Mouse (Mus musculus) hematopoietic multipotent progenitor cell, adult 10-12 weeks (in vitro differentiated cells): ENCODE measurements around the gene Atp2b1. TPM values are rescaled to one million over a fixed set of nuclear protein-coding genes. Genes with fewer than 3 reads are reported as not detected.

Source experiments
- polyA plus RNA-seq: library from polyadenylated mRNA; stranded (reverse); fragments of >175 nt; gene quantifications from 2 replicates; pipeline ENCODE4 v1.2.3, GENCODE M21; 2012; ENCODE audit warnings: low replicate concordance

The Atp2b1 gene
- polyA plus RNA-seq = 16.9 and 30.8 TPM in 2 replicates

DNA sequence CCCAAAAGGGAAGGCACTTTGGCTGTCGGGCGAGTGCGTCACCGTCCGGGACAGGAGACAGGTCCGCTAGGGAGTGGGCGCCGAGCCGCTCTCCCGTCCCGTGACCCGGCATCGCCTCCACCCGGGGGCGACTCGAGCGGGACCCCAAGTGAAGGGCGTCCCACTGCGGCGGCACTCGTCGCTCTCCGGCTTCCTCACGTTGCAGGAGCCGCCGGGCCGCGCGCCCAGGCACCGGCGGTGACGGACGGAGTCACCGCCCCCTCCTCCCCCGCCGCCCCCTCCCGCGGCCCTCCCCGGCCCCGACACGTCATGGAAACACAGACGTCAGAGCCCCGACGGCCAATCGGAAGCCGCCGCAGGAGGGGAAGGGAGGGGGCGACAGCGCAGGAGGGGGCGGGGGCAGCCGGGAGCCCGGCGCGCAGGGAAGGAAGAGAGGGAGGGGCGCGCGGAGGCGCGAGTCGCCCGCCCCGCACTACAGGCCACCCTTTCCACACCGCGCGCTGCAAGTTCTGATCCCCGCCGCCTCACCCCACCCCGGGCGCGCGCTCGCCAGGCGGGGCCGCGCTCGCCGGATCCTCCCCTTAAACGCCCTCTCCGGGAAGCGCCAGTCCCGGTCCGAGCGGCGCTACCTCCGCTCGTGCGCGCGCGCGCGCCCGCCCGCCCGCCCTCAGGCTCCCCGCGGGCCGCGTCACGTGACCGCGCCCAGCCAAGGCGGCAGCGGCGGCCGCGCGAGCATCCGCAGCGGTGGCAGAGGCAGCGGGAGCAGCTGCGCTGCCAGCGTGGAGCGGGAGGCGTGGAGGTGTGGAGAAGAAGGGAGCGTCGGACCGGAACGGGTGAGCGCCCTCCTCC lies at the start of gene Atp2b1:
TSS of gene Atp2b1 (plus strand) at position 446 of the 849 bp plus-strand sequence.

Other genes with a start within 250 kb of the Atp2b1 start
- 16.4 and 35.0 TPM in 2 replicates for gene Poc1b, start 192.6 kb downstream of the Atp2b1 start, polyA plus RNA-seq
- gene Galnt4, start 193.8 kb downstream of the Atp2b1 start, polyA plus RNA-seq = 3.7 and 4.6 TPM in 2 replicates
- gene Phxr2, start 211.9 kb downstream of the Atp2b1 start, polyA plus RNA-seq = 0.24 and 0.27 TPM in 2 replicates